Mouse (Mus musculus) large intestine, adult 2 months (tissue): Measurements from ENCODE around the gene Pde4b. TPM values are rescaled to one million over a fixed set of nuclear protein-coding genes. Genes with fewer than 3 reads are reported as not detected.

Experiments
- polyA plus RNA-seq: library from polyadenylated mRNA; depleted of rRNA; stranded (reverse); fragments of >200 nt; gene quantifications from 2 replicates; pipeline ENCODE4 v1.2.3, GENCODE M21; 2012; rRNA removed

Pde4b gene
- polyA plus RNA-seq, 1 experiment, result 4.6 TPM

Other genes with a start within 250 kb of the Pde4b start
- not detected in 2 replicates for gene B020004J07Rik, start 243.5 kb upstream of the Pde4b start, polyA plus RNA-seq
- not detected in 2 replicates for gene C130073F10Rik, start 193.8 kb upstream of the Pde4b start, polyA plus RNA-seq
- not detected in 2 replicates for gene Gm12800, start 178.4 kb upstream of the Pde4b start, polyA plus RNA-seq
- gene Gm12794, start 147.1 kb upstream of the Pde4b start, polyA plus RNA-seq, result not detected in 2 replicates
- gene Gm12790, start 106.5 kb upstream of the Pde4b start, polyA plus RNA-seq, result not detected in 2 replicates
- not detected in 2 replicates for gene Gm12789, start 100.9 kb upstream of the Pde4b start, polyA plus RNA-seq